Mouse (Mus musculus) macrophage (primary cell): Measurements from ENCODE around the gene Tbcb. TPM values are rescaled to one million over a fixed set of nuclear protein-coding genes. Genes with fewer than 3 reads are reported as not detected.

Source experiments
- polyA plus RNA-seq: library from polyadenylated mRNA; stranded (reverse); fragments of 250-400 nt; gene quantifications from 3 replicates; pipeline ENCODE4 v1.2.4, GENCODE M21; 2018; ENCODE audit warnings: inconsistent platforms

Tbcb gene
- polyA plus RNA-seq, 1 experiment from 2014 or later = 57.6 TPM

Other genes with a start within 250 kb of the Tbcb start
- gene Zfp568, start 248.3 kb downstream of the Tbcb start, polyA plus RNA-seq = 2.6 to 4.6 TPM (median 2.8 TPM) in 3 replicates
- 1.3 to 1.7 TPM (median 1.5 TPM) in 3 replicates for gene Zfp14, start 180.9 kb downstream of the Tbcb start, polyA plus RNA-seq
- gene Zfp82, start 159.4 kb downstream of the Tbcb start, polyA plus RNA-seq = 2.3 to 2.6 TPM (median 2.5 TPM) in 3 replicates
- not detected in 3 replicates for gene Gm26920, start 141.9 kb downstream of the Tbcb start, polyA plus RNA-seq
- 1.9 to 2.1 TPM (median 2.0 TPM) in 3 replicates for gene Zfp566, start 141.7 kb downstream of the Tbcb start, polyA plus RNA-seq
- gene Zfp260, start 137.5 kb downstream of the Tbcb start, polyA plus RNA-seq = 12.5 to 26.3 TPM (median 21.7 TPM) in 3 replicates
- 4.3 to 6.3 TPM (median 4.8 TPM) in 3 replicates for gene Zfp382, start 110.3 kb downstream of the Tbcb start, polyA plus RNA-seq
- 17.2 to 34.1 TPM (median 30.3 TPM) in 3 replicates for gene Zfp146, start 62.5 kb downstream of the Tbcb start, polyA plus RNA-seq
- 6.1 to 9.1 TPM (median 8.4 TPM) in 3 replicates for gene Cox7a1, start 48.1 kb downstream of the Tbcb start, polyA plus RNA-seq
- 404 to 602 TPM (median 510 TPM) in 3 replicates for gene Capns1, start 33.5 kb downstream of the Tbcb start, polyA plus RNA-seq
- gene Polr2i, start 324 bp downstream of the Tbcb start, polyA plus RNA-seq = 34.2 to 47.5 TPM (median 41.3 TPM) in 3 replicates
- not detected in 3 replicates for gene Ovol3, start 3.5 kb upstream of the Tbcb start, polyA plus RNA-seq
- gene Thap8, start 47.8 kb upstream of the Tbcb start, polyA plus RNA-seq = 0.34 to 0.72 TPM in 2 of 3 replicates, not detected in the other
- 10.4 to 24.4 TPM (median 15.1 TPM) in 3 replicates for gene Wdr62, start 48.1 kb upstream of the Tbcb start, polyA plus RNA-seq
- gene Clip3, start 59.5 kb upstream of the Tbcb start, polyA plus RNA-seq = 0.07 to 0.59 TPM in 2 of 3 replicates, not detected in the other
- gene Alkbh6, start 76.4 kb upstream of the Tbcb start, polyA plus RNA-seq = 16.1 to 25.9 TPM (median 25.1 TPM) in 3 replicates
- 0.30 to 0.82 TPM (median 0.74 TPM) in 3 replicates for gene Syne4, start 82.5 kb upstream of the Tbcb start, polyA plus RNA-seq
- gene E130208F15Rik, start 89.5 kb upstream of the Tbcb start, polyA plus RNA-seq = 0.33 to 0.57 TPM (median 0.33 TPM) in 3 replicates
- 4.6 to 6.7 TPM (median 5.0 TPM) in 3 replicates for gene Sdhaf1, start 91.6 kb upstream of the Tbcb start, polyA plus RNA-seq
- 0.07 TPM in 1 of 3 replicates, not detected in the others for gene Lrfn3, start 130.5 kb upstream of the Tbcb start, polyA plus RNA-seq
- gene Tyrobp, start 181.5 kb upstream of the Tbcb start, polyA plus RNA-seq = 2,505 to 4,301 TPM (median 3,819 TPM) in 3 replicates
- 9.3 to 40.5 TPM (median 34.0 TPM) in 3 replicates for gene Hcst, start 187.6 kb upstream of the Tbcb start, polyA plus RNA-seq
- gene Nfkbid, start 189.5 kb upstream of the Tbcb start, polyA plus RNA-seq = 3.2 to 8.3 TPM (median 6.3 TPM) in 3 replicates
- gene Aplp1, start 213.3 kb upstream of the Tbcb start, polyA plus RNA-seq = 0.67 to 1.3 TPM (median 0.75 TPM) in 3 replicates
- gene Kirrel2, start 225.4 kb upstream of the Tbcb start, polyA plus RNA-seq = not detected in 3 replicates
- not detected in 3 replicates for gene Nphs1, start 226.0 kb upstream of the Tbcb start, polyA plus RNA-seq